Mouse (Mus musculus) granulocyte monocyte progenitor cell, adult 5-6 weeks (primary cell): ENCODE data around the gene Fbxl8. TPM values are rescaled to one million over a fixed set of nuclear protein-coding genes. Genes with fewer than 3 reads are reported as not detected.
"Not testable (repeated sequence)": the region's sequence is repeated elsewhere in the genome, so short reads cannot be mapped to it uniquely, and the experiment has no call there.

ENCODE experiments used
- ATAC-seq: replicated peaks from 2 replicates; pipeline ENCODE4 v1.8.0; 2016; ENCODE audit warnings: mild to moderate bottlenecking, moderate TSS enrichment, inconsistent platforms; ENCODE audit not compliant: poor library complexity, severe bottlenecking
- total RNA-seq, 2 experiments: library from RNA; stranded (forward) in 1 of 2; stranded (reverse) in 1 of 2; fragments of 200-712, 200-1000 nt in 1 of 2; fragments of >200 nt in 1 of 2; fragmentation: Nextera tagmentation in 1 of 2; gene quantifications; 2 replicates each; pipeline ENCODE4 v1.2.3; 2014 to 2017

The Fbxl8 gene
- total RNA-seq, 2 experiments from 2014 or later: 0.21 to 3.6 TPM

DNA sequence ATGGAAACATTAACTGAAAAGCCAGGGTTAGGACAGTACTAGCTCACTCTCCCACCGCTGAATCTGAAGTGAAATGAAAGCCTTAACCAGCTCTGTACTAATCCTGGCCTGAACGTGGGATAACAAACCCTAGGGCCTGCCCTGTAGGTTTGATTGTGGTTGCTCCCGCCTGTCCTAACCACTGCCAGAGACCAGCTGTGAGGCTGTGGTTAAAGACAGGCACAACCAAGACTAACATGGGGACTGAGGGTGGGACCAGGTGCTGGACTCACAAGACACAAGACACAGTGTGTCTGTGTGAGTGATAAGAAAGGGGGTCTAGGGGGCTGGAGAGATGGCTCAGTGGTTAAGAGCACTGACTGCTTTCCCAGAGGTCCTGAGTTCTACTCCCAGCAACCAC, 16.1 kb downstream of the Fbxl8 start:
- no peak for ATAC-seq

GRCm38 (mm10) chr8:105281821-105282220, 17.4 kb downstream of the Fbxl8 start:
- no peak for ATAC-seq

DNA sequence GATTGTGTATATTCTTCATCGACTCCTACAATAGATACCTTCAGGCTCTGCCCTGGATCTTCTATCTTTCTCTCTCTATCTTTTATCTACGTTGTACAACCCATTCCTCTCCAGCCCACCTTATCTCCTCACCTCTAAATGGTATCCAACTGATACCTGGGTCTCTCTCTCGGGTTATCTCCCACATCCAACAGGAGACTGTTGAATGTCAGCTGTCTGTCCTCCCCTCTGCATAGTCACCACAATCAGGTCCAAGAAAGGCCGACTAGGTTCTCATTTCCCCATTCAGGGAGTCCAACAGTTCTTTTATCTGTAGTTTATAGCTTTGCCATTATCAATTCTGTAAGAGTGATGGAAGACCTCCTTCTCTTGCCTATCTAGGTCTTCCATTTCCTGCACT, 17.8 kb downstream of the Fbxl8 start:
- no peak for ATAC-seq

DNA sequence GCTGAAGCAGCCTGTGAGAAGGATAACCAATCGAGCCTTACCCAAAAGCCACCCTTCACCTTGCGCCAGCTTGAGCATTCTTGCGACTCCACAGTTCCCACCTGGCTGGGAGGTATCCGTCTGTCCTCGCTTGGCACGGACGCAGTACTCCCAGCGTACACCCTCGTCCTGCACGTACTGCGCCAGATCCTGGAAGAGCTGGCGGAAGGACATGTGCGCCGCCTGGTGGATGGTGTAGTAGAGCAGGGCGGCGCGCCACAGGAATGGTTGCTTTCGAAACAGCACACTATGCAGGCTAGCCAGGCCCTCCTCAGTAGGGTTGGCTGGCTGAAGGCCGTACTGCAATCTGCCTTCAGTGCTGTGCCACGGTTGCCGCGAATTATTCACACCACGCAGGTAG, 18.6 kb downstream of the Fbxl8 start:
- peak; percentile 71 for ATAC-seq

GRCm38 (mm10) chr8:105285514-105285913, 21.1 kb downstream of the Fbxl8 start:
- ATAC-seq: no peak

DNA sequence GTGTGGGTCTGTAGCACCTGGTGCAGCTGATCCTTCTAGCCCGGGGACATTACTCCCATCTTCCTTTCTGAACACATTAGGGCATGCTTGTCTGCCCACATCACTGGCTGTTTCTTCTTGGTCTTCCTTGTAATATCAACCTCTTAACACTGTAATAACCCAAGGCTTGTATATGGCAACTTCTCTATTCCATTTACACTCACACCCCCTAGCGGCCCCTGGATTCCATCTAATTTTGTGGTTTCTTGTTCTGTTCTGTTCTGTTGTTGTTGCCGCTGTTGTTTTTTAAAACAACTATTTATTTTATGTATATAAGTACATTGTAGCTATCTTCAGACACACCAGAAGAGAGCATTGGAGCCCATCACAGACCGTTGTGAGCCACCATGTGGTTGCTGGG, 22.5 kb downstream of the Fbxl8 start:
- no peak for ATAC-seq

DNA sequence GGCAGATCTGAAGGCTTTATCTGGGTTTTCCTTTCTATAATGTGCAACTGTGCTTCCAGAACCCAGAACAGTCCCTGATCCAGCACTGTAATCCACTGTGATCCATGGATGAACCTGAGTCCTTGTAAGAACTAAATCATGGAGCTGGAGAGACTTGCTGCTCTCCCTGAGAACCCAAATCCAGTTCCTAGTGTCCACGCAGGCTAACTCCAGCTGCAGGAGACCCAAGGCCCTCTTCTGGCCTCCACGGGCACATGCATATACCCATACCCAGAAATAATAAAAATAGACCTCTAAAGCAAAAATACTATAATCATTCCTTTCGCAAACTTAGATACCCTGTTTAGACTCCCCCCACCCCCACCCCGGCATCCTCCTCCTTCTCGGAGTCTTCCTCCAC, 23.8 kb downstream of the Fbxl8 start:
- no peak for ATAC-seq

DNA sequence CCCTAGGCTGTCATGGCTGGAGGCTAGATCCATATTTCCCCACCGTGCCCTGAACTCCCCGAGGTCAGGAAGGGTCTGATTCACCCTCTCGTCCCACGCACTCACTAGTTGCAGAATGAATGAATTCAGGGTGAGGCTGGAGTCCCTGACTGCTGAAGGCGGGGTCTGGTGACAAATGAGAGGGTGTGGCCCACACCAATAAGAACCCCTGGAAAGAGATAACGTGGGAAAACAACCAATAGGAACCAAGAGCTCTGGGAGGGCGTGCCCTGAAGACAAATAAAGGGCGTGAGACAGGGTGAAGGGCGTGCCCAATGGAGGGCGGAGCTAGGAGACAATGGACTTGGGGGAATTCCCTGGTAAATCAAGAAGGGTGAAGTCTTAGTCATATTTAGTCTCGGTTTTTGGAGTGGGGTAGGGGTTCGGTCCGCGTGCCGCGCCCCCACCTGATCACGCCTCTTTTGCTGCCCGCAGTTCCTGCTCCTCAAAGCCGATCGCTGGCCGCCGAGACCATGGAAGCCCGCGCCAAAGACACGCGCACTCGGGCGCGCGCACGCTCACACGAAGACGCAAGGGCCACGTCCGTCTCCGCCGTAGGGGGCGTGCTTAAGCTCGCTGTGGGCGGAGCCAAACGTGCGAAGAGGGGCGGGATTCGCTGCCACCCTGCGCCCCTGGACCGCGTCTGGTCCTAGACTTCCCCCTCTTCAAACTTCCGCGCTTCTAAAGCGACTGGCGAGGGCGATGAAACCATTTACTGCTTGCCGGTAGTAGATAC, 24.7 kb downstream of the Fbxl8 start:
- peak; percentile 78 for ATAC-seq

DNA sequence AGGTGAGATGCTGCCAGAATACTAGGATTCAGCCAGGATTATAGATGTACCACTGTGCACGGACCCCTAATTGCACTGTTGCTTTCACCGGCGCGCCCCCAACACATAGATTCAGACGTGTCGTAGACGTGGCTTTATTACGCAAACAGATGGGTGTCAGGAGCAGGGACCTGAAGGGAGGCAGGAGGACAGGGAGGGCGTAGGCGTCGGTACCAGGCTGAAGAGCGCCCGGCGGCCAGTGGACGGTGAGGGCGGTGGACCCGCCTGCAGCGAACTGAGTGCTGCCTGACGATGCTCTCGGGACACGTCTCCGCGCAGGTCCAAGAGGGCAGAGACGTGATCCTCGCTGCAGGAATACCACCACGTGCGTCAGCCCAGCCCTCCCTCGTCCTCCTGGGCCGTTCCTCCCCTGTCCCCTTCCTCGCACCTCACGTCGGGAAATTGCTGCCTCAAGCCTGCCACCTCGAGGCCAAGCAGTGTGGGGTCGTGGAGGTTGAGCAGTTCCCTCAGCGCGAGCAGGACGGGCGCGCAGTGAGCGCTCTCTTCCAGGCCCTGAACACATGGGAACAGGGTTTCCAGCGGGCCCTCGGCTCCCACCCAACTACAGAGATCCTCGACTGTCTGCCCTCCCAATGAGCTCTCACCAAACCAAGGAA, 25.5 kb downstream of the Fbxl8 start, which contains the start of gene 4931428F04Rik:
TSS of gene 4931428F04Rik (minus strand) at position 60 of the 656 bp plus-strand sequence.
- peak; percentile 18 for ATAC-seq

DNA sequence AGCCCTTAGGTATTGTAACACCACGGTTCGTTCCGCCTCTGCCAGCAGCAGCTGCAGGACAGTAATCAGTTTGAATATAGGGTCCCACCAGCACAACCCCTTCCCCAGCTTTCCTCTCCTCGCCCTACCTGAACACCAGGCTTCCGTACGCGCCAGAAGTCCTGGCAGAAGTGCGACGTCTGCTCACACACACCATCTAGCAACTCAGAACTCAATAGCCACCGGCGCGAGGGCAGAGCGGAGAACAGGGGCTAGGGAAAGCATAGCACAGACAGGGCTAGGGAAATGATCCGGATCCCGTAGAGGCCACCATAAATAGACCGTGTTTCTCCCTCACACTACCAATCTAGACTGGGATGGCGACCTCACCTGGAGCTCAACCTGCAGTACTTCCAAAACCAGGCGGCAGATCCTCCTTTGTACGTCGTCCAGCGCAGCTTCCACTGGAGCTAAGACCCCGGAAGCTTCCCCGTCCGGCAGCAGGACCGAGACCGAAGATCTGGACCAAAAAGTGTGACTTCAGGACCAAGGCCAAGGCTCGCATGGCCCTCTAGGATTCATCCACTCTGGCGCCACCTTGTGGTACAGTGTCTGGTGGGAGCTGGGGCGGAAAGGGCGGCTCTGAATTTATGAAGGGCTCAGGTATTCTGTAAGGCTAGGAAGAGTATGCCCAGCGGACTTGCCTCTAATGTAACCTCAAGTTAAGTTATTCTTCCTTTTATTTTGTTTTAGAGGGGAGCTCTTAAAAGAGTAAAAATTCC, 26.3 kb downstream of the Fbxl8 start:
- ATAC-seq: peak; percentile 51

- not testable (repeated sequence) for ATAC-seq
These were observed 26.9 kb downstream of the Fbxl8 start for GRCm38 (mm10) chr8:105291364-105291763.

DNA sequence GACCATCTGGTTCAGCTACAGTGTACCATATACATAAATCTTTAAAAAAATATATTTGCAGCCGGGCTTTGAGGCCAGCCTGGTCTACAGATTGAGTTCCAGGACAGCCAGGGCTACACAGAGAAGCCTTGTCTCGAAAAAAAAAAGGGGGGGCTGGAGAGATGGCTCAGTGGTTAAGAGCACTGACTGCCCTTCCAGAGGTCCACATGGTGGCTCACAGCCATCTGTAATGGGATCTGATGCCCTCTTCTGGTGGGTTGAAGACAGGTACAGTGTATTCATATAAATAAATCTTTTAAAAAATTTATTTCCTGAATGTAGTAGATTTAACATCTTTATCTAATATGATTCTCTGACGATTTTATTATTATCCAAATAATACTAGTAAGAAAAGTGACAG, 27.4 kb downstream of the Fbxl8 start:
- ATAC-seq: not testable (repeated sequence)

GRCm38 (mm10) chr8:105292471-105292870, 28.0 kb downstream of the Fbxl8 start:
- no peak for ATAC-seq

GRCm38 (mm10) chr8:105293405-105293804, 29.0 kb downstream of the Fbxl8 start:
- no peak for ATAC-seq

DNA sequence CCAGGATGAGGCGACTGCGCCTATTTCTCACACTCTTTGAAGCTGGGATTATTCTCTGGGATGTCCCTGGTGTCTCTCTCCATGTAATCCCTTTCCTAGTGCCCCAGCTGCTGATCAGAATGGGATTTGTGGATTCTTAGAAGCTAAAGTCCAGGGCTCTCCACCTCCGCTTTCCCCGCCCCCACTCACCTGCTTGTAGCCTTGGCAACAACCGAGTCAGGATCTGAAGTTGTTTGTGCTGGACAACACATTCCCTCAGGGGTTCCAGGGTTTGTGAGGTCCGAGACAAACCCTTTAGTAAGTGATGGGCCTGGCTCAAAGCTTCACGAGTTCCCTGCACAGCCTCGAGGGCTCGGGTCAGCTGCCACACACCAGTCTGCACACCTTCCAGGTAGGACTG, 30.3 kb downstream of the Fbxl8 start:
- no peak for ATAC-seq

DNA sequence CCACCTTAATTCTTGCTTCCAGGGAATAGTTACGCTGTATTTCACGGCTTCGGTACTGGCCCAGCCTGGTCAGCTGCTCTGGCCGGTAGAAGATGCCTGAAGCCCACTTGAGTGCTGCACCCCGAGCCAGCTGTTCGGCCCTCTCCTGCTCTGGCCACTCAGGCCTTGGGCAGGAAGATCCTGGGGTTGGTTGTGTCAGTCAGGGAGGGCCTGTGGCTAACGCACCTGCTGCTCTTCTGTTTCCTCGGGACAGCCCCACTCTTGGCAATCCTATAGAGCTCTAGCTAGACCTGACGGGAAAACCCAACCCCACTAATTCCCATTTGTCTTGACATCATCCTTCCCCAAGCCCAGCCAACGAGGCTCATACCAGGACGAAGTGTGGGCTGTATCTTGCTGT, 30.8 kb downstream of the Fbxl8 start:
- no peak for ATAC-seq

DNA sequence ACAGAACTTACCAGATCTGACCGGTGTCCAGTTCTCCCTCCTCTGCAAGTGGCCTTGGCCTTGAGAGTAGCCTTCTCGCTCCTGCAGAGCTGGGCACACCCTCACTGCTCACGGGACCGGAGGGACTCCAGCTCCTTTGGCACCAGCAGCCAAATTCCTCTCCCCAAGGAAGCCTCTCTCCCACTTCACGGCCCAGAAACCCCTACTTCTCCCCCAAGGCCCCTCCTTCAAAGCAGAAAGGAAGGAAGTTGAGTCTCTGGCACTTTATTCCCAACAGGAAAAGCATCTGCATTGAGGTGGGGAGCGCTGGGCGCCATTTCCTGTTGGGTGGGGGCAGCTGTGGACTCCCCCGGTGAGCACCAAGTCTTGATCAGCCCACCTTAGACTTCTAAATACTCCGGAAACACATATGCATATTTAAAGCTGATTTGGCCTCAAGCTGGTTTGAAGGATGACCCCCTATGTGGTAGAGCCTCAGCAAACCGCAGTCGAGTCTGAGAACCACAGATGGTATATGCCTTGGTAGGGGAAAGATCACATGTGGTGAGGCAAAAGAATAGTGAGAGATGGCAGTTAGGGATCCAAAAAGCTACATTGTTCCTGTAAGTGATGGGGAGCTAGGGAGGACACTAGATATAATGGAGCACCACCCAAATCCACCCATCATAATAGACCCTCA, 31.6 kb downstream of the Fbxl8 start, which contains the start of gene Exoc3l:
TSS of gene Exoc3l (minus strand) at position 207 of the 679 bp plus-strand sequence.
- ATAC-seq: 0 out of 2 replicates have a peak, but pooled peaks have one; percentile 10

DNA sequence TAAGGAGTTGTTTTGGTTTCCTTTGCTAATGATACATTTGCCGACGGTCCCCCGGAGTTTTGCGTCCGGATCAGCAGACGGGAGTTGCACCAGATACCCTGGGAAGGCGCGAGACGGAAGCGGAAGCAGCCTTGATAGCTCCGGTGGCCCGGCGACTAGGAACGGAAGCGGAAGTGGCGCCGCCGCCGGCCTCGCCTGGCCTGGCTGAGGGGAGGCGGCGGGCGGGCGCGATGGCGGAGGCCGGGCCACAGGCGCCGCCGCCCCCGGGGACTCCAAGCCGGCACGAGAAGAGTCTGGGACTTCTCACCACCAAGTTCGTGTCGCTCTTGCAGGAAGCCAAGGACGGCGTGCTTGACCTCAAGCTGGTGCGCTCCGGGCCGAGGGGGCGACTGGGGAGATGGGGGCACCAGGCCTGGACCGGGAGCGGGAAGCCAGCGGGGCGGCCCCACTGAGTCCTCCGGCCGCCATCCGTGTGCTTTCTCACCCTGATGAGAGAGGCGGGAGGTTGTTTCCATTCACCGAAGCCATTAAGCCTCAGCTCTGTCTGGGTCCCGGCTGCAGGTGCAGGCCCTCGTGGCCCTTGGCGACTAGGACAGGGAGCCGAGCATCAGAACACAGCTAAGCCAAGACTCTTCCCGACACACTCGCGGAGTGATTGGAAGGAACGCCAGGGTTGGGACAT, 33.2 kb downstream of the Fbxl8 start, which contains the start of gene E2f4:
TSS of gene E2f4 (plus strand) at position 153 of the 682 bp plus-strand sequence.
- ATAC-seq: peak; percentile 91

DNA sequence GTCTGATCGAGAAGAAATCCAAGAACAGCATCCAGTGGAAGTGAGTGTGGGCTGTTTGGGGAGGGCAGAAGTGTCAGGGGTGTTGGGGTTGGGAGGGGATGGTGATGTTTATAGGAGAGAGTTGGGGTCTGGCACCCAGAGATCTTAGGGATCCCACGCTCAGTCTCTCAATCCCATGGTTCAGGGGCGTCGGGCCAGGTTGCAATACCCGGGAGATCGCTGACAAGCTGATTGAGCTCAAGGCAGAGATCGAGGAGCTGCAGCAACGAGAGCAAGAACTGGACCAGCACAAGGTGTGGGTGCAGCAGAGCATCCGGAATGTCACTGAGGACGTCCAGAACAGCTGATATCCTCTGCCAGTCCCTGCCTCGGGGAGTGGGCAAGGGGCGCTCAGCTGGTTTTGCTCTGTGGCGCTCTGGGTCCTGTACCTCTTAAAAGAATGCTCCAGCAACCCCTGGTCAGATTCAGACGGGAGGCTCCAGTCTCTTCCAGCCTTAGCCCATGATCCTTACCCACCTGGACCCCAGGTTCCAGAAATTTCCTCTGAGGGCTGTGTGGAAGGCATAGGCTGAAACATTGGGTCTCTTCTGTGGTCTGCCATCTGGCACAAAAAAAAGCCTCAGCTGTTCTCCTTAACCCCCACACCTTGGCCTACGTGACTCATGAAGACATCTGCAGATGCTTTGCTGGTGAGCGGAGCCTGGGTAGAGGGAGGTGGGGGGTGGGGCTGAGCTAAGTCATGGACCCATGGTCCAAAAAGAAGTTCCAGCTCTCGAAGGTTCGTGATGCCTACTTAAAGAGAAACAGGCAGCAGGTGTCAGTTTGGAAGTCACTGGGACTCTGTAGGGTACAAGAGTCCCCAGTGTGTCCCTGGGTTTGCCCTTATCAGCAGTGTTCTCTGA, 34.2 kb downstream of the Fbxl8 start:
- no peak for ATAC-seq
